Mouse (Mus musculus) T-helper 1 cell (primary cell): ENCODE measurements at regions not wholly inside any gene's neighbourhood (a gene's known extent, or its start where the extent isn't known, plus 50 kb on each side); places are given as distances from the start of the nearest gene placed in this dataset.

Experiments
- in situ Hi-C: fragments of 300-600 bp; cut with MboI, MseI; formaldehyde crosslinking; loops from one replicate; pipeline ENCODE4 v1.15.1; 2025; ENCODE audit warnings: high pct_unique_total_duplicates

GRCm38 (mm10) chr7:72905891-72906290, 469.4 kb upstream of the Rgma start:
- in situ Hi-C loops = no loop called here

GRCm38 (mm10) chr7:72906536-72906935, 468.8 kb upstream of the Rgma start:
- in situ Hi-C loops = no loop called here

GRCm38 (mm10) chr7:72926772-72927380, 448.4 kb upstream of the Rgma start:
- in situ Hi-C loops = no loop called here

GRCm38 (mm10) chr7:72938842-72939241, 436.5 kb upstream of the Rgma start:
- in situ Hi-C loops = no loop called here

GRCm38 (mm10) chr7:72947531-72947930, 427.8 kb upstream of the Rgma start:
- in situ Hi-C loops = no loop called here

- in situ Hi-C loops = no loop called here
Measured at GRCm38 (mm10) chr7:72948026-72948425, 427.3 kb upstream of the Rgma start.

GRCm38 (mm10) chr7:72948666-72949065, 426.6 kb upstream of the Rgma start:
- in situ Hi-C loops = no loop called here

- in situ Hi-C loops = loop anchor here (10.0 kb wide), 1 partner anchor 1015 kb away; no protein-coding TSS in a partner anchor
Measured at GRCm38 (mm10) chr7:72949886-72950285, 425.4 kb upstream of the Rgma start.

- in situ Hi-C loops = loop anchor here (10.0 kb wide), 1 partner anchor 1023 kb away; no protein-coding TSS in a partner anchor
Measured at GRCm38 (mm10) chr7:72957674-72958073, 417.6 kb upstream of the Rgma start.

GRCm38 (mm10) chr7:72961321-72961720, 414.0 kb upstream of the Rgma start:
- in situ Hi-C loops = no loop called here

- in situ Hi-C loops = no loop called here
Measured at GRCm38 (mm10) chr7:72962815-72963214, 412.5 kb upstream of the Rgma start.

GRCm38 (mm10) chr7:72963908-72964307, 411.4 kb upstream of the Rgma start:
- in situ Hi-C loops = no loop called here

GRCm38 (mm10) chr7:72968193-72968592, 407.1 kb upstream of the Rgma start:
- in situ Hi-C loops = no loop called here

GRCm38 (mm10) chr7:72971506-72972267, 403.6 kb upstream of the Rgma start:
- in situ Hi-C loops = no loop called here

GRCm38 (mm10) chr7:72972397-72972796, 402.9 kb upstream of the Rgma start:
- in situ Hi-C loops = no loop called here

GRCm38 (mm10) chr7:72973771-72974170, 401.5 kb upstream of the Rgma start:
- in situ Hi-C loops = no loop called here

GRCm38 (mm10) chr7:72974384-72974783, 400.9 kb upstream of the Rgma start:
- in situ Hi-C loops = no loop called here

GRCm38 (mm10) chr7:72990559-72991429, 384.5 kb upstream of the Rgma start:
- in situ Hi-C loops = no loop called here

GRCm38 (mm10) chr7:72998374-72998773, 376.9 kb upstream of the Rgma start:
- in situ Hi-C loops = no loop called here

GRCm38 (mm10) chr7:73019151-73019550, 356.2 kb upstream of the Rgma start:
- in situ Hi-C loops = no loop called here

- in situ Hi-C loops = no loop called here
Measured at GRCm38 (mm10) chr7:73019764-73020354, 355.4 kb upstream of the Rgma start.

- in situ Hi-C loops = no loop called here
Measured at GRCm38 (mm10) chr7:73021786-73022185, 353.5 kb upstream of the Rgma start.
